Mouse (Mus musculus) heart, embryonic 15.5 days (tissue): ENCODE data around the gene Zfp341. TPM values are rescaled to one million over a fixed set of nuclear protein-coding genes. Genes with fewer than 3 reads are reported as not detected.

Experiments used
- ATAC-seq: fragments of 200-750 bp; cut with Nextera tagmentation; replicated peaks from 2 replicates; pipeline ENCODE4 v1.8.0; 2017; ENCODE audit warnings: low read depth, moderate TSS enrichment; ENCODE audit not compliant: insufficient number of reproducible peaks, insufficient read depth, low FRiP score
- H3K27ac ChIP-seq: fragments of 300-500 bp; sonication (generic); 2 replicates; pipeline ENCODE4 v1.5.1; 2015; ENCODE audit warnings: mild to moderate bottlenecking, inconsistent platforms
- H3K27me3 ChIP-seq: fragments of 300-500 bp; sonication (generic); 2 replicates; pipeline ENCODE4 v1.6.1; 2015; ENCODE audit warnings: inconsistent platforms
- H3K36me3 ChIP-seq: fragments of 300-500 bp; sonication (generic); 2 replicates; pipeline ENCODE4 v1.6.1; 2015; ENCODE audit warnings: mild to moderate bottlenecking, inconsistent platforms
- H3K4me1 ChIP-seq: fragments of 300-500 bp; sonication (generic); replicated peaks from 2 replicates; pipeline ENCODE4 v1.6.1; 2015; ENCODE audit warnings: inconsistent platforms
- H3K4me2 ChIP-seq: fragments of 300-500 bp; sonication (generic); 2 replicates; pipeline ENCODE4 v1.6.1; 2015; ENCODE audit warnings: inconsistent platforms, mild to moderate bottlenecking, moderate library complexity
- H3K4me3 ChIP-seq: fragments of 300-500 bp; sonication (generic); 2 replicates; pipeline ENCODE4 v1.5.1; 2015; ENCODE audit warnings: mild to moderate bottlenecking, inconsistent platforms
- H3K9ac ChIP-seq: fragments of 300-500 bp; sonication (generic); 2 replicates; pipeline ENCODE4 v1.6.1; 2015; ENCODE audit warnings: mild to moderate bottlenecking, inconsistent platforms
- H3K9me3 ChIP-seq: fragments of 300-500 bp; sonication (generic); replicated peaks from 2 replicates; pipeline ENCODE4 v1.6.1; 2016; ENCODE audit warnings: inconsistent platforms
- WGBS: fragments of 180-500 bp; shearing (Covaris S2); methylation state at CpG from one replicate; pipeline ENCODE4 v1.1.7; 2015; ENCODE audit warnings: mixed read lengths; 5-methylcytosine and 5-hydroxymethylcytosine counted together
- polyA plus RNA-seq: library from polyadenylated mRNA; unstranded; fragments of >200 nt; fragmentation: Nextera tagmentation; extraction: Ambion mirVana; gene quantifications from 2 replicates; pipeline ENCODE4 v1.2.1, GENCODE M21; 2015

Zfp341 gene
- polyA plus RNA-seq, 1 experiment from 2014 or later = 0.53 TPM

DNA sequence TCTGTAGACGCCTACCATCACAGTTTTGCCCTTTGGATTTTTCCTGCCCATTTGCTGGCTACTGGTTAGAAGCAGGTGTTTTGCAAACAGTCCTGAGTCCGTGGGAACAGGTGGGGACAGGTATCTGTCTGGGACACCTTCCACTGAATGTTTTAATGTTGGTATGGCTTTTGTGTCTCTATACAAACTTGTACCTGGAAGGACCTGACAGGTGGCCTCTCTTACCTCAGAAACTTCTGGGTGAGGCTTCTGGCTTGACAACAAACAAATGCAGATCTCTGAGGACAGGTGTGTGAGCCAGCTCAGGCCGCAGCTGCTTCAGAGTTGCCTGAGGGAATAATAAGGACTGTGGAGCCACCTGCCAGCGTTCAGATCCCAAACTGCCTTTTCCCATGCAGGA is 26.0 kb downstream of the Zfp341 start:
- Histone ChIP-seq H3K9ac (no peak overlapping the region), H3K9me3 (no peaks in the 10 kb centered on the region), H3K27me3 (no peaks in the 10 kb centered on the region), H3K4me1 (no peaks in the 10 kb centered on the region; the same call in 1 of the 2 replicates), H3K4me2 (no peak overlapping the region), H3K36me3 (peaks cover 17% of the 10 kb centered on the region), H3K27ac (no peak overlapping the region), H3K4me3 (no peak overlapping the region)
- 90% methylated on average over 4 of the region's 4 CpGs for WGBS
- ATAC-seq = no peak

DNA sequence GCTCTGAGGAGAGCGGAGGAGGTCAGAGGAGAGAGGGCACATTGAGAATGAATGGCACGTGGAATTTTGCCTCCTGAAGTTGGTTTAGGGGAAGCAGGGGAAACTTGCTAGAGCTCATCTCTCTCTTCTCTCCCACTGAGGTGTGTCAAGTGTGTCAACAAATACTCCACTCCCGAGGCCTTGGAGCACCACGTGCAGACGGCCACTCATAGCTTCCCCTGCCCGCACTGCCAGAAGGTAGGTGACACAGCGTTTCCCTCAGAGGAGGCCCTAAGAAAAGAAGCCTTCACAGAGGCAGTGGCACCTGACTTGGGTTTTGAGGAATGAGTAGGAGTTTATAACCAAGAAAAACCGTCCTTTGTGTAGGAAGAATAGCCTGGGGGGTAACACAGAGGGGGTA is 28.1 kb downstream of the Zfp341 start:
- Histone ChIP-seq H3K9ac (no peak overlapping the region), H3K36me3 (peaks cover 17% of the 10 kb centered on the region), H3K4me3 (no peak overlapping the region), H3K4me1 (no peaks in the 10 kb centered on the region; the same call in 1 of the 2 replicates), H3K27ac (no peak overlapping the region), H3K4me2 (no peak overlapping the region), H3K27me3 (no peaks in the 10 kb centered on the region), H3K9me3 (no peaks in the 10 kb centered on the region)
- ATAC-seq = no peak
- 76% methylated on average over 8 of the region's 8 CpGs for WGBS

DNA sequence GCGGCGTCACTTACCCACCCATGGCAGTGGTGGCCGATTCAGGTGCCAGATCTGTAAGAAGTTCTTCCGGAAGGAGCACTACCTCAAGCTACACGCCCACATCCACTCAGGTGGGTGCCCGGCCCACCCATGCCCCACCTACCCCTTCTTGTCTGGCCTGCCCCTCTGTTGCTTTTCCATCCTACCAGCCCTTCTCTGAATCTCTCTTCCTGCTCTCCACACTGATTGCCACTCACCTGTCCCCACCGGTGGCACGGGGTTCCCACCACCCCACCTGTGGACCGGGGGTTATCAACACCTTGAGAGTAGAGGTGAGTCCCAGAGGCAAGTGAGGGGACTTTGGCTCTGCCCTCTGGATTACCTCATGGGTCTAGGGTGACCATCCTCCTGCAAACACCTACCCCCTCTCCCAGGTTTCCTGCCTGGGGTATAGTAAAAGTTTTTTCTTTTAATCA is 28.9 kb downstream of the Zfp341 start:
- no peaks in the 10 kb centered on the region; the same call in 1 of the 2 replicates for H3K4me1 ChIP-seq
- ATAC-seq = no peak
- no peaks in the 10 kb centered on the region for H3K9me3 ChIP-seq
- peaks cover 17% of the 10 kb centered on the region for H3K36me3 ChIP-seq
- H3K27me3 ChIP-seq = no peaks in the 10 kb centered on the region
- H3K4me2 ChIP-seq = no peak overlapping the region
- H3K9ac ChIP-seq = no peak overlapping the region
- H3K27ac ChIP-seq = no peak overlapping the region
- H3K4me3 ChIP-seq = no peak overlapping the region
- 95% methylated on average over 9 of the region's 9 CpGs for WGBS

DNA sequence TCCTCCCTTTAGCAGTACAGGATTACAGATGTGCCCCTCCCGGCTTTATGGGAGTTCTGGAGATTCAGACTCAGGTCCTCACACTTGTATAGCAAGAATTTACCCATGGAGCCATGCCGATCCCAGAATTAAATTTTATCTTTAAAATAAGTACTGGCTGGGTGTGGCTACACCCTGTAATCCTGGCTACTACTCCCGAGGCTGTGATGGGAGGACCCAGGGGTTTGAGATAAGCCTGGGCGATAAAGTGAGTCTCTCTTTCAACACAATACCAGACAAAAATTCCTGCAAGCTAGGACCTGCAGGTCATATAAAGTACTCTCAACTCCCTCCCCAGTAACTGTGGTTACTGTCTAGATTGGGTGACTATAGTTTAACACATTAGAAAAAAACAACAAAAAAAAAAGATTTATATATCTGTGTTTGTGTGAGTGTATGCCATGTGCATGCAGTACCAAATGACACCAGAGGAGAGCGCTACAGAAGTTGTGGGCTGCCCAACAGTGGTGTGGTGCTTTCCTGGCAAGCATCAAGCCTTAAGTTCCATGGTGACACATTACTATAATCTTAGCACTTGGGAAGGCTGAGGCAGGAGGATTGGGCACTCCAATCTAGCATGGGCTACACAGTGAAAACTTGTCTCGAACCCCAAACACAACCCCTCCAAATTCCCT is 29.8 kb downstream of the Zfp341 start:
- no peaks in the 10 kb centered on the region; the same call in 1 of the 2 replicates for H3K4me1 ChIP-seq
- no peaks in the 10 kb centered on the region for H3K9me3 ChIP-seq
- 57% methylated on average over 6 of the region's 6 CpGs for WGBS
- peaks cover 16% of the 10 kb centered on the region for H3K36me3 ChIP-seq
- ATAC-seq = no peak
- H3K27me3 ChIP-seq = no peaks in the 10 kb centered on the region
- no peak overlapping the region for H3K9ac ChIP-seq
- no peak overlapping the region for H3K4me3 ChIP-seq
- no peak overlapping the region for H3K4me2 ChIP-seq
- H3K27ac ChIP-seq = no peak overlapping the region

DNA sequence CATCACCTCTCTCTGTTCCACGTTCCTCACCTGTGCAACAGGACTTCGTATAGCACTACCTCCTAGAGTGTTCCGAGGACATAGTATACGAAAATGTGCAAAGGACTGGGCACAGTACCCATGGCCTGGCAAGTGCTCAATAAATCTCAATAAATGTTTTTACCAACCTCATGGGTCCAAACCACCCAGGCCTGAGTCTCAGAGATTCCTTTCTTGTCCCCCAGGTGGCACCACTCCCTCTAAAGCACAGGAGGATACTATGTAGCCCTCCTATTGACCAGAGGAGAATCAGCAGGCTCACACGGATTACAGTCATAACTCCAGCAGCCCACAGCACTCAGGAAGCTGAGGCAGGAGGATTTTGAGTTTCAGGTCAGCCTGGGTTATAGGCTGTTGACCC is 33.5 kb downstream of the Zfp341 start:
- ATAC-seq = no peak
- H3K9ac ChIP-seq = no peak overlapping the region
- no peak overlapping the region for H3K4me2 ChIP-seq
- no peak overlapping the region for H3K4me3 ChIP-seq
- 76% methylated on average over 5 of the region's 5 CpGs for WGBS
- H3K27ac ChIP-seq = no peak overlapping the region
- 0 out of 2 replicates have a peak, but pooled peaks cover 3% of the 10 kb centered on the region for H3K36me3 ChIP-seq
- H3K4me1 ChIP-seq = no peaks in the 10 kb centered on the region; the same call in 1 of the 2 replicates
- no peaks in the 10 kb centered on the region for H3K9me3 ChIP-seq
- H3K27me3 ChIP-seq = no peaks in the 10 kb centered on the region

DNA sequence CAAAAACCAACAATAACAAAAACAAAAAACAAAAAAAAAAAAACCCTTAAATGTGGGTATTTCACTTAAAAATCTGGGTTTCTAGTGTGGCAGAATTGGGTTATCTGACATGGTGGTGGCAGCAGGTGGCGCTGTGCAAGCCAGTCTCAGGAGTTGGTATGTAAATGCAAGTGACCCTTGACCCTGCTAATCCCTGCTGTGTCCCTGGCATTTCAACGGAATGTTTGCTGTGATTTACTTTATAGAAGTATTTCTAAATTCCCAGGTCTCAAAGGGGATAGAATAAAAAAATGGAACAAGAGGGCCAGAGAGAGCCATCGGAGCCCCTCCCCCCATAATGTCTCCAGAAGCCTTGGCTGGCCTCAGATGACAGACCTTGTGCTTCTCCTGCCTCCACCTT is 35.0 kb downstream of the Zfp341 start:
- Histone ChIP-seq H3K27me3 (no peaks in the 10 kb centered on the region), H3K4me1 (no peaks in the 10 kb centered on the region), H3K36me3 (no peaks in the 10 kb centered on the region), H3K4me3 (no peak overlapping the region), H3K27ac (no peak overlapping the region), H3K9ac (no peak overlapping the region), H3K9me3 (no peaks in the 10 kb centered on the region), H3K4me2 (no peak overlapping the region)
- 33% methylated on average over 3 of the region's 3 CpGs for WGBS
- no peak for ATAC-seq

DNA sequence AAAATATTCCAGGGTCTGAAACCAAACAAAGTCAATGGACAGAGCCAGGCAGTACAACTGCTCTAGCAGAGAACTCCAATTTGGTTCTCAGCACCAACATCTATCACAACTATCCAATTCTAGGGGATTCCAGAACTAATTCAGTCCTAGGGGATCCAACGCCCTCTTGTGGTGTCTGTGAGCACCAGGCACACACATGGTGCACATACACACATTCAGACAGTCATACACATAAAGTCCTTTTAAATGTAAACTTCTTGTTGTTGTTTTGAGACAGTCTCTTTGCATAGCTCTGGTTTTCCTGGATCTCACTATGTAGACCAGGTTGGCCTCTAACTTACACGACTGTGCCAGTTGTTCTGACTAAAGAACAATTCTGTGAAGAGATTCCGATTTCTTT is 37.3 kb downstream of the Zfp341 start:
- Histone ChIP-seq H3K36me3 (no peaks in the 10 kb centered on the region), H3K4me2 (no peak overlapping the region), H3K27ac (no peak overlapping the region), H3K4me3 (no peak overlapping the region), H3K9ac (no peak overlapping the region), H3K4me1 (no peaks in the 10 kb centered on the region), H3K9me3 (no peaks in the 10 kb centered on the region), H3K27me3 (no peaks in the 10 kb centered on the region)
- ATAC-seq = no peak
- WGBS = 80% methylated on average over 3 of the region's 3 CpGs

DNA sequence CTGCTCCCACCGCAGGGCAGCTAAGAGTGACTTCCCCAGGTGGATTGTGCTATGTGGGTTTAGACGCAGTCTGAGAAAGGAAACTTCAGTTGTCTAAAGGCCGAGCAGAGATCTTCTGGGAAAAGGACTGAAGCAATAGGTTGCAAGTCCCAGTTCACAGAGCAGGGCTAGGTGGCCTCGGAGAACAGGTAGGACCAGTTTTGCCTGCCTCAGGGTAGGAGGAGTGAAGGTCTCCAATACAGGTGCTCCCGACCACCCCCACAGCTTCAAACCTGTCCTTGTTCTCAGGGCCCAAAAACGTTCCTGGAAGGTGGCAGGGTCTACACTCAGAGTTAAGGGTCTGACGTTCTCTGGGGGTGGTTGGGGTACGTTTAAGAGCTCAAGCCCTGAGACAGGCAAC is 38.3 kb downstream of the Zfp341 start, which contains the start of gene Chmp4b:
Chmp4b (plus strand) TSS at position 343 of the 400 bp plus-strand sequence.
- Histone ChIP-seq H3K4me1 (peaks cover 4% of the 10 kb centered on the region; the same call in 1 of the 2 replicates), H3K27ac (no peak within 1 kb of the TSS), H3K9ac (no peak within 1 kb of the TSS), H3K4me3 (no peak within 1 kb of the TSS), H3K4me2 (no peak within 1 kb of the TSS), H3K9me3 (no peaks in the 10 kb centered on the region), H3K27me3 (no peaks in the 10 kb centered on the region), H3K36me3 (no peaks in the 10 kb centered on the region)
- no peak for ATAC-seq
- WGBS = 49% methylated on average over 8 of the region's 8 CpGs

DNA sequence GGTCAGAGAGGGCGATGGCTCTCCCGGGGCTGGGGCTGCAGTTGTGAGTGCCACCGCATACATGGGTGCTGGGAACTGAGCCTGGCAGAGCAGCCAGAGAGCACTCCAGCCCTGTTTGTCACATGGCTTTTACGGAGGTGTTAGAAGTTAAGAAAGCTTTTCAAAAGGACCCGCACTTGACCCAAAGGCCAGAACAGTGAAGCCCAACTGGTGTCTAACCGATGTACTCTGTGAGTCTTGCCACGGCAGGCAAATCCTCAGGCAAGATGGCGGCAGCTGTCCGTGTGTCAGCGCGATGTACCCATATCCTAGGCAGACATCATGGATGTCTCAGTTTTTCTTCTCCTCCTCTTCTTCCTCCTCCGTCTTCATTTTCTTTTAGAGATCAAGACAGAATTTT is 41.9 kb downstream of the Zfp341 start:
- H3K9ac ChIP-seq = no peak overlapping the region
- no peak overlapping the region for H3K4me3 ChIP-seq
- no peaks in the 10 kb centered on the region for H3K9me3 ChIP-seq
- no peak overlapping the region for H3K27ac ChIP-seq
- WGBS = 91% methylated on average over 12 of the region's 12 CpGs
- H3K36me3 ChIP-seq = no peaks in the 10 kb centered on the region
- no peak for ATAC-seq
- H3K4me1 ChIP-seq = peaks cover 21% of the 10 kb centered on the region
- no peak overlapping the region for H3K4me2 ChIP-seq
- H3K27me3 ChIP-seq = no peaks in the 10 kb centered on the region

DNA sequence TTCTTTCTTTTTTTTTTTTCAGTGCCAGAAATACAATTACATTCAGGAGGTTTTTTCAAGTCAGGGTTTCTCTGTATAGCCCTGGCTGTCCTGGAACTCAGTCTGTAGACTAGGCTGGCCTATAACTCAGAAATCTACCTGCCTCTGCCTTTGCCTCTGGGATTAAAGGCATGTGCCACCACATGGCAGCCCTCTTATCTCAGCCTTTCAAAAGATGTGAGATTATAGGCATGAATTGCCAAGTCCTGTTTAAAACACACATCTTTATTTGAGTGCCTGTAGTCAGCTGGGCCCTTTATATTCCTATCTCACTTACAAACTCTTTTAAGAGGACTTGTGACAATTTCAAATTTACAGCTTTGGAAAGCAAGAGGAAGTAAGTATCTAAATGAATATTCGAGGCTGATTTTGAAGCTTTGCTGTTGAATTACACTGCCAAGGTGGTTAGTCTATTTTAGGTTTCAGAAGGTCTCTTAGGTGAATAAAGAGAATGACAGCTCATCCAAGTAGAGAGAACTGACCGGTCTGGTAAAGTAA is 42.8 kb downstream of the Zfp341 start:
- ATAC-seq = no peak
- H3K36me3 ChIP-seq = peaks cover 5% of the 10 kb centered on the region
- H3K9me3 ChIP-seq = no peaks in the 10 kb centered on the region
- H3K27ac ChIP-seq = peak overlapping the region; percentile 49
- 67% methylated on average over 2 of the region's 2 CpGs for WGBS
- peak overlapping the region; percentile 90 for H3K4me3 ChIP-seq
- H3K9ac ChIP-seq = no peak overlapping the region
- H3K27me3 ChIP-seq = no peaks in the 10 kb centered on the region
- H3K4me2 ChIP-seq = peak overlapping the region; percentile 58
- H3K4me1 ChIP-seq = peaks cover 29% of the 10 kb centered on the region

DNA sequence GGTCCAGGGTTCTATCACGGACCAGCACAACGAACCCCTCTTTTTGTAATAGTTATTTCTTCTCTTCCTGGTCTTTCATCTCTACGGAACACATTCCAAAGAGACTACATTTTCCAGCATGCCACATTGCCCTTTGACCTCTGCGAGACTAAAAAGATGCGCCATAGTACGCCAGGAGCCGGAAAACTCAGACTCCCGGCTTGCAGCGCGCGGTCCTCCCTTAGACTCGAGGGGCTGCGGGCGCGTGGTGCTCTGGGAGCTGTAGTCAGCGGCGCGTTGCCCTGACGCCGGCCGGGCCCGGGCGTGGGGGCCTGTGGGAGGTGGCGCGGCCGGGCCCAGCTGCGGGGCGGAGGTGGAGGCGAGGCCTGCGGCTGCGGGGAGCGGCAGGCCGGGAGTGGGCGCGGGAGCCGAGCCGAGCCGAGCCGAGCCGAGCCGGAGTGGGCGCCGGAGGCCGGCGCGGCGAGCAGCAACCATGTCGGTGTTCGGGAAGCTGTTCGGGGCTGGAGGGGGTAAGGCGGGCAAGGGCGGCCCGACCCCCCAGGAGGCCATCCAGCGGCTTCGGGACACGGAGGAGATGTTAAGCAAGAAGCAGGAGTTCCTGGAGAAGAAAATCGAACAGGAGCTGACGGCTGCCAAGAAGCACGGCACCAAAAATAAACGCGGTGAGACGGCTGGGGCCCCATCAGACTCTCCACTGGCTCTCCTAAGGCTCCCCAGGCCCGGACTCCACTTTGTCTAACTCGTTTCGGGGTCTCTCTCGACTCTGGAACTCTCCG is 43.8 kb downstream of the Zfp341 start:
- Histone ChIP-seq H3K27me3 (no peaks in the 10 kb centered on the region), H3K4me3 (peak overlapping the region; percentile 90), H3K36me3 (peaks cover 13% of the 10 kb centered on the region), H3K4me2 (peak overlapping the region; percentile 77), H3K27ac (peak overlapping the region; percentile 92), H3K9me3 (no peaks in the 10 kb centered on the region), H3K9ac (peak overlapping the region; percentile 93), H3K4me1 (peaks cover 31% of the 10 kb centered on the region)
- WGBS = under 1% methylated on average over 64 of the region's 67 CpGs
- ATAC-seq = peak; percentile 100
